Mouse (Mus musculus) skeletal muscle tissue, postnatal 0 days (tissue): ENCODE data around the gene Ferd3l. TPM values are rescaled to one million over a fixed set of nuclear protein-coding genes. Genes with fewer than 3 reads are reported as not detected.

Experiments used
- polyA plus RNA-seq: library from polyadenylated mRNA; unstranded; fragments of >200 nt; fragmentation: Nextera tagmentation; extraction: Ambion mirVana; gene quantifications from 2 replicates; pipeline ENCODE4 v1.2.1, GENCODE M21; 2015

Gene Ferd3l
- not detected in 2 replicates for polyA plus RNA-seq

GRCm38 (mm10) chr12:33928331-33929192 lies at the start of gene Ferd3l:
Ferd3l (plus strand) TSS chr12:33928425.

GRCm38 (mm10) chr12:33957400-33958240 lies 29.4 kb downstream of the Ferd3l start, which contains the start of gene Twist1:
Twist1 (plus strand) TSS chr12:33957671.

Other genes starting within 250 kb of the Ferd3l start
- gene Twist1, start 29.2 kb downstream of the Ferd3l start, polyA plus RNA-seq: 4.5 and 9.0 TPM in 2 replicates